Mouse (Mus musculus) gastrocnemius, adult 18-20 months (tissue): ENCODE measurements around the gene Mamdc4. TPM values are rescaled to one million over a fixed set of nuclear protein-coding genes. Genes with fewer than 3 reads are reported as not detected.
"Not testable (repeated sequence)": the region's sequence is repeated elsewhere in the genome, so short reads cannot be mapped to it uniquely, and the experiment has no call there.

ENCODE experiments used
- DNase-seq: peaks from one replicate; pipeline ENCODE4 v3.0.0; 2021; ENCODE audit warnings: low spot score
- total RNA-seq, 2 experiments: library from RNA; stranded (reverse); gene quantifications; 2 replicates each; pipeline ENCODE4 v1.2.3; 2021

The Mamdc4 gene
- total RNA-seq, 2 experiments from 2014 or later: 0.12 to 0.34 TPM

DNA sequence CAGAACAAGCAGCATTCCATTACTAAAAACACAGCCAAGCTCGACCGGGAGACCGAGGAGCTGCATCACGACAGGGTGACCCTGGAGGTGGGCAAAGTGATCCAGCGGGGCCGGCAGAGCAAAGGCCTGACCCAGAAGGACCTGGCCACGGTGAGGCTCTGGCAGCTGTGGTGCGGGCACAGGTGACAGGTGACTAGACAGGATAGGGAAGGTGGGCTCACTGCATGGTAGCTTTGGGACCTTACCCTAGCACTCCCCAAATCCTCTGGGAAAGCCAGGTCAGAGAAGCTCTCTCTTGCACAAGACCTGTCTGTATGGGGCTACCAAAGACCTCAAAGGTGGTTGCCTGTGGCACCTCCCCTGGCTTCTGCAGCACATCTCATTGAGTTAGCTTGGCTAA is 14.1 kb downstream of the Mamdc4 start:
- DNase-seq: no peak

DNA sequence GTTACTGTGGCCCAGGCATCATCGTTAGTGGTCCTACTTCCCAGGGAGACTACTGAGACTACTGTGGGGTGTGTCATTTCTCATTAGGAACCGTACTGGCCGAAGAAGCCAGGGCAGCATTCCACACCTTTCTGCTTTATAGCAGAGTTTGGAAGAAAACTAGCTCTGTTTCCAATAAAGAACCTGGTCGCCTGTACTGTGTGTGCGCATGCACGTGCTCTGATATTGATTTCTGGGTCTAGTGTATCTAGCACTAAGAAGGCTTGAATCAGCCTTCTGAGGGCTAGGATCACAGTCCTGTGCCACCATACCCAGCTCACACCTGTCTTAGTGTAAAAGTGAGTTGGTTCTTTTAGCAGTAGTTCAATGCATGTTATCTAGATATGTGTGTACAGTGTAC is 15.9 kb downstream of the Mamdc4 start:
- DNase-seq: no peak

DNA sequence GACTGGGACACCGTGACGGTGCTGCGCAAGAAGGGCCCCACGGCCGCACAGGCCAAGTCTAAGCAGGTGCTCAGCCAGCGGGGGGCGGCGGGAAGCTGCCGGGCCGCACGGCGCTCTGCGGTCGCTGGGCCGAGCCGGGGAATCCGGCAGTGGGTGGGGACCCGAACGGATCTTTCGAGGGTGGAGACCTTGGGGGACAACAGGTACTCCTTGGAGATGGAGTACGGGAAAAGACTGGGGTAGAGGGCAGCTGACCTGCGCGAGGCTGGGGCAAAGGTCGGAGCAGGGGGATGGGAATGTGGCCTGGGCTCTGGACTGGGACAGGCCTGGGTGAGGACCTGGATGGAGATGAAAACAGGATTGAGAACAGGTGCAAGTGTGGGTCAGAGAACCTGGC is 16.7 kb downstream of the Mamdc4 start:
- DNase-seq: no peak

DNA sequence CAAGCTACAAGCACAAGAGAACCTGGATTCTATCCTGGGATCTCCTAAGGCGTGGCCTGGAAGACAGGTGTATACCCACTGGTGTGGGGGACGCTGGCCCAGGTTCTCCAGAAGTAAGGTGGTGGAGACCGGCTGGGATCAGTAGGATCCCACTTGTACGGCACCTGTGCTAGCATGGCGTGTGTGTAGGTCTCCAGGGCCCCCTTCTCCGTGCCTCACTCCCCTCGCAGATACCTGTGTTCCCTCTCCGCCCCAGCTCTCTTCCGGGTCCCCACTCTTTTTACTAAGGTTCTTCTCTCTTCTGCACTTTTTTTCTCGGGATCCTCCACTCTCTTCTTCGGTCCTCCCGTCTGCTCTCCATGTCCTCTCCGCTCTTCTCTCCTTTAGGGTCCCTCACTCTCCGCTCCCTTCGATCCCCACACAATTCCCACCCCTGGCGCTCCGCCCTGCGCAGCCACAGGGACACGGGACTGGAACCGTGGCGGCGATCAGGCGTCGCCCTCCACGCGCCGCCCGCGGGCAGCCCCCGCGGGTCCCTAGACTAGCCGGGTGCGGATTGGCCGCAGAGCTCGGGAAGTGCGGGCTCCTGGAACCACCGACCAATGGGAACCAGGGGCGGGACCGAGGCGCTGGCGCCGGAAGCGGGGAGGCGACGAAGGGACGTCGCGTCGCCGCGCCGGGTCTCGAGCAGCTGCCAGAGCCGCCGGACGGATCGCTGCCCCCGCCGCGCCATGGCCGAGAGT is 17.3 kb downstream of the Mamdc4 start, which contains the start of gene Edf1:
Edf1 (plus strand) TSS at position 627 of the 743 bp plus-strand sequence.
- peak; percentile 96 for DNase-seq

DNA sequence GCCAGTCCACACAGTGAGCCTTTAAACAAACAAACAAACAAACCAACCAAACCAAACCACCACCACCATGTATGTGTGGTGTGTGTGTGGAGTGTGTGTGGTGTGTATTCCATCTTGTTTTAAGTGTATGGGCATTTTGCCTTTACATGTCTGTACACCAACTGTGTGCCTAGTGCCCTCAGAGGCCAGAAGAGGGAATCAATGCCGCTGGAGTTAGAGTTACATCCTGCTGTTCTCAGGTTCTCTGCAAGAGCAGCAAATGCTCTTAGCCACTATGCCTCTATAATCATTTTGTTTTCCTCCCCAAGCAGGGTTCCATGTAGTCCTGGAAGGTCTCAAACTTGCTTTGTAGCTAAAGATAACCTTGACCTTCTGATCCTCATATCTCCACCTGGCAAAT is 18.3 kb downstream of the Mamdc4 start:
- no peak for DNase-seq

DNA sequence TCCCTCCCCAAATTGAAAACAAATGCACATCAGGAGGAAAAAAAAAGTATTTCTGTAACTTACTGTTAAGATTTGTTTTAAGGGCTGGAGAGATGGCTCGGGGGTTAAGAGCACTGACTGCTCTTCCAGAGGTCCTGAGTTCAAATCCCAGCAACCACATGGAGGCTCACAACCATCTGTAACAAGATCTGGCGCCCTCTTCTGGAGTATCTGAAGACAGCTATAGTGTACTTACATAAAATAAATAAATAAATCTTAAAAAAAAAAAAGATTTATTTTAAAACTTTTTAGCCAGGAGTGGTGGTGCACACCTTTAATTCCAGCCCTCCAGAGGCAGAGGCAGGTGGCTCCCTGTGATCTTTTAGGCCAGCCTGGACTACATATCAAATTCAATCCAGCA is 19.2 kb downstream of the Mamdc4 start:
- DNase-seq: not testable (repeated sequence)

DNA sequence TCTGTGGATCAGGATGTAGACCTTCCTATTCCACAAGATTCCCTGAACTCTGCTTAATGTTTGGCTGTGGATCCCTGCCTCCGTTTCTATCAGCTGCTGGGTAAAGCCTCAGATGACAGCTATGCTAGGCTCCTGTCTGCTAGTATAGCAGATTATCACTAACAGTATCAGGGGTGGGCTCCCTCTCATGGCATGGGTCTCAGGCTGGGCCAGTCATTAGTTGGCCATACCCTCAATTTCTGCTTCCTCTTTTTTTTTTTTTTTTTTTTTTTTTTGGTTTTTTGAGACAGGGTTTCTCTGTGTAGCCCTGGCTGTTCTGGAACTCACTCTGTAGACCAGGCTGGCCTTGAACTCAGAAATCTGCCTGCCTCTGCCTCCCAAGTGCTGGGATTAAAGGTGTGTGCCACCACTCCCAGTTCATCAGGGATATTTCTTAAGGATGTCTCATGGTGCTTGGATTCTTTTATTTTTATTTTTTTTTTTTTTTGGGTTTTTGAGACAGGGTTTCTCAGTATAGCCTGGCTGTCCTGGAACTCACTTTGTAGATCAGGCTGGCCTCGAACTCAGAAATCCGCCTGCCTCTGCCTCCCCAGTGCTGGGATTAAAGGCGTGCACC is 21.4 kb downstream of the Mamdc4 start:
- DNase-seq: not testable (repeated sequence)

DNA sequence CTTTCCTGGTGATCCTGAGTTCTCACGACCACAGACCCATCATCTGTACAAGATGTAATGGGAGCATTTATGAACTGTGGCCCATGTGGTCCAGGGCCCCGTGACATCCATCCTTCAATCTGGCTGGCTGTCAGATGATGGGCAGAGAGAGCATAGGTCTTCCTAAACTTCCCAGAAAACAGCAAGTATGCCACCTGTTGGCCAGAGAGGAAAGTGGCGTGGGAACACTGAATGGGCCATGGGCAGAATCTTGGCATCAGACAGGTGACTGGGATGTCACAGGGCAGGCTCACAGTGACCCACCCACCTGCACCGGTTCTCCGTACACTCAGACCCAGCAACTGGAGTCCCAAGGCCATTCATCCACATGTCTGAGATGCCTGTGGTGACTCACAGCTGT is 23.5 kb downstream of the Mamdc4 start:
- peak; percentile 70 for DNase-seq

DNA sequence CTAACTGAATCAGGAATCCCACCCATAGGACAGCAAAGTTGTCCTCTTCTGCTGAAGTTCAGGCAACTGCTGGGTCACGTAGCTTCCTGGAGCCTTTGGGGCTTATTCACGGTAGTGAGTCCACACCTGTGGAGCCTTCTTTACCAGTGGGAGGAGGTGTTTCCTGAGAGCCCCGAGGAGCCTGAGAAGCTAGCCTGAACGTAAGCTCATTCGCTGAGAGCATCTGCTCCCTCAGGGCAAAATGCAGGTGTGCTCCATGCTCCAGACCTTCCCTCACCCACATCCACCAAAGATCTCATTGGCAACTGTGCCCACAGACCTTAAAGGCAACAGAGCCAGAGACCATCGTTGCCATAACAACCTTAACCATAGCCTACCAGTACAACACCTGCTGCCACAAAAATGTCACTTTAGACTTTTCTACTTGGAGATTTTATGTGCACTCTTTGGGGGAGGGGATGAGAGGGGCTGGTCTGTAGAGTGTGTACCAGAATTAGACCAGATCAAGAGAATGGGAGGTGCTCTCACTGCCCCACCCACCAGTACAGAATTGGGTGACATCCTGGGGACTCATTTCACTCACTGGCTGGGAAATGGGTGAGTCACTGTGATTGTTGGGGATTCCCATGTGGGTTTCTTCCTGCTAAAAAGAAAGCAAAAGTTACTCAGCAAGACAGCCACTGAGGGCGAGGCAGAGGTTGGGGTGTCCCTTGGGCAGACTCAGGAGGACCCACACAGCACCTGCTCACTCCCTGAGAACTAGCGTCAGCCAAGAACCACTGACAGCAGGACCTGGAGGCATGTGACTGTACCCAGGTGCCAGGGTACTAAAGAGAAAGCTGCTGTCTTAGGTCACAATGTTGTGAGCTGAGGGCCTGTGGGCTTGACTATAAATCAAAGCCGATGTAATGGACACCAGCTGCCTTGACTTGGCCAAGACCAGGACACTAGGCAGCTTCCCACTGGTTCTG is 25.3 kb downstream of the Mamdc4 start:
- peak; percentile 57 for DNase-seq

DNA sequence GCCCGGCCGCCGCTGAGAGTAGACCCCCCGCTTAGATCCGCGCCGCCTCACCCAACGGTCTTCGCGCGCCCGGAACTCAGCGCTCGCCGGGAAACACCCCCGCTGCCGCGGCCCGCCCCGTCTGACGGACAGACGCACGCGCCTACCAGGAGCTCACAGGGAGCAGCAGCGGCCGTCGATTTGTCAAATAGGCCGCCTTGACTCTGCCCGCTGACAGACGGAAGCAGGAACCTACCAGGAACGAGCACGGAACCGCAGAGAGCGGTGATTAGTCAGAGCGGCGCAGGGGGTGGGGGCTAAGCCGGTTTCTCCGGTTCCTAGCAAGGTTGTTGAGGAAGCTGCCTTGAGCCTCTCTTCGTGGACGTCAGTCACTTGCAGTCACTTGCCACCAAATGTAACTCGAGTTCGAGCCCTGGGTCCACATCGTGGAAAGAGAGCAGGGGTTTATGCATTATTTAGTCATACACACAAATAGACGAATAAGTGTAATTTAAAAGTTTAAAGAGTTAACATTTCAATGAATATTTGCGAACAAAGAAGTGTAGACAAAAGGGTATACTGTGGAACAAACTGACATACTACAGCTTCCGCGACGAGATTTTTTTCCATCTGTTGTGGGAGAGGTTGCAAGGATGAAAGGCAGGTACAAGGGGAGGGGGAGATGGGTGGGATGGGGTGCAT is 27.7 kb downstream of the Mamdc4 start, which contains the start of gene Traf2:
Traf2 (minus strand) TSS at position 130 of the 681 bp plus-strand sequence.
- peak; percentile 99 for DNase-seq

DNA sequence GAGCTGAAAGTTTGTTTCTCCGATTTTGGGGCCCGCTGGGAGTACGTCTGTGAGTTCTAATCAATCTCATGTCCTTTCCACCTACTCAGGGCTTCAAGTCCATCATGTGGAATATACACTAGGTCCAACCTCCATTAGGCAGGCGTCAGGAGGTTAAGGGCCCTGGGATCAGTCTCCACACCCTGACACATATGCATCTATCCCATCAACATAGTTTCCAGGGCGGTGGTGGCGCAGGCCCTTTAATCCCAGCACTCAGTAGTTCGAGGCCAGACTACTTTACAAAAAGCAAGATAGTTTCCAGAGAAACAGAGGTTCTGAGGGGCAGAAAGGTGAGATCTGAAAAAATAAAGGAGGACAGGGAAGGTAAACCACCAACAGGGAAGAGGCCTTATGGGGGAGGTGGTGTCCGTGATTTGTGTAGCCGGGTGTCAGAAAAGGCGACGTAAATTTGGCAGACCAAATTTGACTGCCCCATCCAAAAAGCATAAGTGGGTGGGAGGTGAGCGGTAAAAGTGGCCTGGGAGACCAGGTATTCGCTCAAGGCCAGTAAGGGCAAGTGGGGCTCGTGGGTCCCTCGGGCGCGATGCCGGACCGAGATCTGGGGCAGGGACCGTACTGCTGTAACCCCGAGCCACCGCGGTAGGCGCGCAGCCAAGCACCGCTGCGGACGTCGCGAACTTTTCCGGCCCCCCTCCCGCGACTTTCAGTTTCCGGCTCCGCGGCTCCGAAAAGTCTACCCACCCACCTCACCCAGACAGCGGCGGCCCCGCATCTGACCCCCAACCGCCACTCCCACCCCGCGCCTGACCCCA is 28.4 kb downstream of the Mamdc4 start:
- DNase-seq: peak; percentile 78

DNA sequence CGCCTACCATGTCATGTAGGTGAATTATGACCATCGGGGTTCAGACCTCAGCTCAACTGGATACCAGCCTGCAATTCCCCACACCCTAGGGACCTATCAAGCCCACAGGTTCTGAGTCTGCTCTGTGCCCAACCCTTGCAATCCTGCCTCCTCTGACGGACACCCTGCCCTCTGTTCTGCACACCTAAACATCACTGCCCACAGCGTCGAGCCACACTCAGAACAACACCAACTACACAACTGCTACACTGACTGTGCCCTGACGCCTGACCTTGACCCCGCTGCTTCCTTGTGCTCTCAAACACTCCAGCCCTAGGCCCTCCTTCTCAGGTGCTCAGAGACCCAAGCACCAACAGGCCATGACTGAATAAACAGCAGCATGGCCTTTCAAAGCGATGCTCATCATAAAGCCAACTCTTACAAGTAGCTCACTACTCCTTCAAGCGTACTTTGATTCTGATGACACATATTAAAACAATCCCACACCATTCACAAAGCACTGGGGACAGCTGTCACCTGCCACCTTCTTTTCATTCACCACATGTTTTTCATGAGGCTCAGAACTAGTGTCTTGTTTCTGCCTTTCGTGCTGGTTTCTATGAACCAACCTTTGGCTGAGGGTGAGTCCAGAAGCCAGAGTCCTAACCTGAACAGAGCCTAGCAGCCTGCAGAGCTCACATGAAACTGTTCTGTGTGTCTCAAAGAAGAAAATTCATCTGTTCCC is 32.8 kb downstream of the Mamdc4 start:
- no peak for DNase-seq

DNA sequence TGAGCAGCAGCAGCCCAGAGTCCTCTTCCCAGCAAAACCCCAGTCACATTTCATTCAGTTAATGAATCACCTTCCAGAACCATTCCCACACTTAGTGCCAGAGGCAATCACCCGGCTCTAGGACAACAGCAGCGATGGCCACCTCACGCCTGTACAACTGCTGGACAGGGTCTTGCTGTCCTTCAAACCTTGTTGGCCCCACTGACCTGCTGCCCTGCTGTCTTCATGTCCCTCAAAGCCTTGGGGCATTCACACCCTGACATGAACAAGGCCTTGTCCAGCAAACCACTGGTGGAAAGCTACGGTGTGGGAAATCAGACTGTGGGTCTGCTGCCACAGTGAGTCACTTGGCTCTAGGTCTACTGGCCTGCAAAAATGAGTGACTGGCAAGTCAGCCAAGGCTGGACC is 34.1 kb downstream of the Mamdc4 start:
- DNase-seq: no peak

DNA sequence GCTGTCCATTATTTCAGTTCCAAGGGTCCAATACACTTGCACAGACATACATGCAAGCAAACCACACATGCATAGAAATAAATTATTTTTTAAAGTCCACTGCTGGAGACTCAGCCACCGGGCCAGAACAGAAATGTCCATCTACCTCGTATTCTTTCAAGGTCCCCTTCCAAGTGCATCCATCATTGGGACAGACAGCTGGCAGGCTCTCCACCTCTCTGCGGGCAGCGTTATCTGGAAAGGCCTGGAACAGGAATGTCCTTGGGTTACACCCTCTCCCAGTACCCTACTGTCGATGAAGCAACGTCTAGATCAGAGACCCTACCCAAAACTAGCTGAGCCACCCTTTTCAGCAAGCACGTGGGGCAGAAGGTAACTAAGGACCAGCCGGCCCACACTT is 38.1 kb downstream of the Mamdc4 start:
- peak; percentile 39 for DNase-seq

DNA sequence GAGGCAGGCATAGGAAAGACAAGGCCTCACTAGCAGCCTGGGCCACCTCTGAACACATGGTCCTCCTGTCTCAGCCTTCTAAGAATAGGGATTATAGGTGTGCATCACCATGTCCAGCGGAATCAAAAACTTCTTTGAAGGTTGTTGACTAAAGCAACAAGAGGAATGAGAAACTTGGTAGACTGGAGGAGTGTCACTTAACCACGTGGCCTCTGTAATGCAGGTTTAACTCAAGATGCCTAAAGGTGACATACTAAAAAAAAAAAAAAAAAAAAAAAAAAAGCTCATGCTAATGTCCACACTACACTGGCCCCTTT is 39.8 kb downstream of the Mamdc4 start:
- DNase-seq: no peak

DNA sequence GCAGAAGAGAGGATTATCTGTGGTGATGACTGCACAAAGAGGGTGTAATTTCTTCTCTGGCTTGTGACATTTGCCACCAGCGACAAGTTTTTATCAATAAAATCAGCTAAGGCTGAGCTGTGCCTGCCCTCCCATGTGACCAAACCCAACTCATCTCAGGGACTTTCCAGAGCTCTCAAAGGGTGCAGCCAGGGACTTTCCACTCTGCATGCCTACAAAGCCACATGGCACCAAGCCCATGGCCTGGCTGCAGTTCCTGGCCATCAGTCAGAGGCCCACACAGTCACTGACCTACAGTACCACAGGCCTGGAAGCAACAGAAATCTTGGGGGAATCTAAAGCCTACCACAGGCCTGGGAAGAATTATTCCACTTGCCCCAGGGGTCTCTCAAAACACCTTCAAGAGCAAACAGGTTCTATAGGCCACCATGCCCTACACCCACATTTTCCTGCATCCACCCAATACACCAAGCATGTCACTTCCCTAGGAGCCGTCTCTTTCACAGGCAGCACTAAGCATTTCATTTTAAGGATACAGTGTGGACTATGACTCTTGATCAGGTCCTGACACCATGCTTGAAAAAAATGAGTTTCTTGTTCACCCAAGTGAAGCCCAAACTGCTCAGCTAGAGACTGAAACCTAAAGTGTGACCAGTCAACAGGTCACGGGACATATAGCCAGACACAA is 40.3 kb downstream of the Mamdc4 start:
- DNase-seq: peak; percentile 93

DNA sequence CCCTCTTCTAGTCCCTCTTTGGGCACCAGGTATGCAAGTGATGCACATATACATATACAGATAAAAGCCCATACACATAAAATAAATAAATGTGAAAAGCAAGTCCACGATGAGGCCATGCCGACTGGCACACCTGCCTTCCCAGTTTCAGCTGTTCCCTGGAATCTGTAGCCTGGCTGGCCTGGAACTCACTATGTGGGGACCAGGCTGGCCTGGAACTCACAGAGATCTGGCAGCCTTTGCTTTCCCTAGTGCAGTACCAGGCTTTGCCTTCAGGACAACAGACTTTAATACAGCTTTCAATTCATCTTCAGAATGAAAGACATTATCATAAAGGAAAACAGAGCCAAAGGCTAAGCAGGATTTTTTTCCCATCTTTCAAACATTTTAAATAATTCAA is 40.9 kb downstream of the Mamdc4 start:
- no peak for DNase-seq

DNA sequence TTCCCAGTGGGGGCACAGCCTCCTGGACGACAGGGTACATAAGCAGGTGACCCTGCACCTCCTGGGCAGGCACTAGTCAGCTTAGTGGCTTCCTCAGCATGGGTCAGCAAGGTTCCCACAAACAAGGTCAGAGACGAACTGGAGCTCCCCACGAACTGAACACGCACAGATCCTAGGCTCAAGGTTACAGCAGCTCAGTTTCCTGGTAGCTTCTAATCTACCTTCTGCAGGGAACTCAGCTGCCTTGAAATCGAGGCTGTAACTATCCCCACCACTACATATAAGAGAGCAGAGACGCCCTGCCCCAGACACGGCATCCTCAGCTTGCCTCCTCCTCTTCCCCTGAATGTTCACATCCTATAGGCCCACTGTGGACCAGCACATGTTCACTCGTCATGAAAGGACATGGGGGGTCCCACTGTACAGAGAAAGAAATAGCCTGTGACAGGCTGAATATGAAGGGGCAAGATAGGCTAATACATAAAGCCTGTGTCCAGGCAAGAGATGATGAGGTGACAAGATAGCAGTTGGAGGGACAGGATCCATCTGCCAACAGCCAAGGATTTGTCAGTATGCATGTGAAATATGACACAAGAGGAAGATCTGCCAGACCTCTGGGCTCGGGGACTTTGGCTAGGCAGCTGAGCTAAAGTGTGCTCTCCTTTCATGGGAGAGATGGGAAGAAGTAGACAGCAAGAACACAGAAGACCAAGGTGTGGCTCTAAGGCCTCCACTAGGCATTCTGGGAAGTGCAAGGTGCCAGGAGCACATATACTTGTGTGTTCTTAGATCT is 47.9 kb downstream of the Mamdc4 start:
- DNase-seq: peak; percentile 59
